In the genomic region with DNA sequence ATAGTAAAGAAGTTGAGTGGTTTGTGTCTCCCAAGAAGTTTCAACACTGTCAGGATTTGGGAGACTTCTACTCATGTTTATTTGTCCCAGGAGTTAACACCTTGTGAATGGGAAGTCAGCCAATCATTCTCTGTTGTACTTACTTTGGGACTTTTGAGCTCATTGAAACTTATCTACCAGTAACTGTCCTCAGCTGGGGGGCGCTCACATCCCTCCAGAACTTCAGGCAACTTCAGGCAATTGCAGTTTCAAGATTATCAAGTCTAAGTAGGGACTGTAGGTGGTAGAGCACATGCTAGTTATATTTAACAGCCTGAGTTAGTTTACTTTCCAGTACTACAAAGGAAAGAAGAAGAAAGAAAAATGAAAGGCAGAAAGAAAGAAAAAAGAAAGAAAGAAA, we compare ENCODE assay signal across 20 mouse cellular contexts. TPM values are rescaled to one million over a fixed set of nuclear protein-coding genes. Genes with fewer than 3 reads are reported as not detected.
DNase-seq lines count a peak whose midpoint lies in the region; TF ChIP-seq lines count a peak whose summit lies in the region.
"Had no signal": no experiment of that assay in that cellular context is flagged by ENCODE, and none has a peak within 500 bp of the region (broad histone marks: within the 10 kb centered on the region; RNA-seq: fewer than 3 reads in every experiment).

No protein-coding gene starts in this region.

- H3K79me2 ChIP-seq in CH12.LX (replicated peaks; ENCODE audit: control insufficient read depth, extremely low read depth, insufficient read depth, poor library complexity, severe bottlenecking), result peaks cover 13% of the 10 kb centered on the region; the same call in 1 of the 2 replicates
- no peaks in the 10 kb centered on the region for H3K79me2 ChIP-seq in heart, adult 2 months (replicated peaks; ENCODE audit: control insufficient read depth, insufficient read depth, low read length)

- no peak overlapping the region for H3K4me2 ChIP-seq in CH12.LX (ENCODE audit: insufficient read depth, low read depth, poor library complexity, severe bottlenecking)
- H3K4me2 ChIP-seq: forebrain, embryonic 13.5 days; hindbrain, embryonic 12.5 days had no signal

- H3K4me1 ChIP-seq in CH12.LX (ENCODE audit: control insufficient read depth in 1 of 2, insufficient read depth in 2 of 2), result peaks cover 3 to 51% of the 10 kb centered on the region in 2 experiments; a peak in 3 of 4 replicates
- no peaks in the 10 kb centered on the region for H3K4me1 ChIP-seq in heart, adult 2 months (ENCODE audit: control insufficient read depth, insufficient read depth, low read length)
- H3K4me1 ChIP-seq: embryonic facial prominence, embryonic 10.5 days; forebrain, embryonic 13.5 days; heart, embryonic 10.5 days; hindbrain, embryonic 12.5 days had no signal

- H3K27me3 ChIP-seq in CH12.LX (replicated peaks), result no peaks in the 10 kb centered on the region
- no peaks in the 10 kb centered on the region for H3K27me3 ChIP-seq in heart, adult 2 months (ENCODE audit: control insufficient read depth, insufficient read depth, low read length)

- H3K27ac ChIP-seq in layer of hippocampus, adult 2 months, result no peak overlapping the region
- H3K27ac ChIP-seq in CH12.LX (ENCODE audit: insufficient read depth, low read depth), result no peak overlapping the region
- H3K27ac ChIP-seq in heart, adult 2 months, result no peak overlapping the region
- H3K27ac ChIP-seq: embryonic facial prominence, embryonic 10.5 days; forebrain, embryonic 13.5 days; heart, embryonic 10.5 days; hindbrain, embryonic 12.5 days had no signal

- H3K9ac ChIP-seq in CH12.LX (ENCODE audit: insufficient read depth, low read depth), result no peak overlapping the region
- no peak overlapping the region for H3K9ac ChIP-seq in heart, adult 2 months (ENCODE audit: low read depth, low read length)
- H3K9ac ChIP-seq: forebrain, embryonic 13.5 days; forebrain, postnatal 0 days; hindbrain, embryonic 12.5 days had no signal

- H3K9me3 ChIP-seq in CH12.LX (replicated peaks; ENCODE audit: low read length), result no peaks in the 10 kb centered on the region
- H3K9me3 ChIP-seq: embryonic facial prominence, embryonic 10.5 days; forebrain, embryonic 13.5 days; heart, embryonic 10.5 days; hindbrain, embryonic 12.5 days had no signal

- TF ChIP-seq POLR2A in CH12.LX (IDR thresholded peaks at IDR 0.05; ENCODE audit: low read depth, low read length), result no peak
- no peak for TF ChIP-seq POLR2A in heart, adult 2 months (IDR thresholded peaks at IDR 0.05; ENCODE audit: insufficient read depth, low read depth, low read length)

- WGBS in heart, adult 2 months, result 71% methylated on average over 1 of the region's 1 CpGs

- peak; percentile 59 for TF ChIP-seq RAD21 in CH12.LX (IDR thresholded peaks at IDR 0.05; ENCODE audit: low read depth, low read length)

- H3K36me3 ChIP-seq in CH12.LX (replicated peaks in 1 of 2; ENCODE audit: control insufficient read depth in 1 of 2, insufficient read depth in 1 of 2, low read length in 1 of 2), result peaks cover 0 to 17% of the 10 kb centered on the region in 2 experiments
- H3K36me3 ChIP-seq in heart, adult 2 months (ENCODE audit: control insufficient read depth, insufficient read depth, low read length), result no peaks in the 10 kb centered on the region
- H3K36me3 ChIP-seq: embryonic facial prominence, embryonic 10.5 days; heart, embryonic 10.5 days; hindbrain, embryonic 12.5 days had no signal

- peak; percentile 20; the same call in 1 of the 2 replicates for TF ChIP-seq CTCF in layer of hippocampus, adult 2 months (conservative IDR thresholded peaks at IDR 0.05)
- TF ChIP-seq CTCF in CH12.LX (conservative IDR thresholded peaks at IDR 0.05 in 1 of 2, IDR thresholded peaks at IDR 0.05 in 1 of 2; ENCODE audit: low read depth in 2 of 2, low read length in 2 of 2), result peak in 1 of 2 experiments; percentile 70; a peak in 2 of 4 replicates
- no peak for TF ChIP-seq CTCF in heart, adult 2 months (IDR thresholded peaks at IDR 0.05)

- no peak for TF ChIP-seq EP300 in CH12.LX (IDR thresholded peaks at IDR 0.05; ENCODE audit: low read length)
- TF ChIP-seq EP300 in heart, adult 2 months (IDR thresholded peaks at IDR 0.05; ENCODE audit: insufficient read depth, low read depth, low read length), result no peak

- dilution Hi-C loops in CH12.LX (cut with MboI; ENCODE audit: extremely low pct_ligation_motif_present, extremely low pct_unique_long_range_greater_than_20kb, low sequenced_read_pairs), result no loop called here

- no peak for DNase-seq in layer of hippocampus, adult 2 months (ENCODE audit: low spot score in 2 of 2)
- no peak for DNase-seq in layer of hippocampus, adult 11-12 months (ENCODE audit: low spot score)
- DNase-seq in CH12.LX (ENCODE audit: extremely low read depth) (no peak), MN1 (ENCODE audit: low spot score) (no peak)
- DNase-seq in thymus, postnatal 14 days, result peak; percentile 59
- no peak for DNase-seq in heart, adult 8-10 months (ENCODE audit: low spot score)
- DNase-seq in heart, adult 2 months, result no peak
- DNase-seq: adrenal gland, adult 8-10 months; adrenal gland, postnatal 36 days; cerebellum, adult 2 months; cerebellum, postnatal 10 days; forebrain, postnatal 0 days; gastrocnemius, postnatal 14 days; heart, postnatal 10 days; heart, postnatal 4 days had no signal

- H3K4me3 ChIP-seq in layer of hippocampus, adult 2 months, result no peak overlapping the region
- H3K4me3 ChIP-seq in CH12.LX (replicated peaks in 1 of 3; ENCODE audit: low read depth in 2 of 3, low read length in 2 of 3, poor library complexity in 1 of 3), result no peak overlapping the region
- H3K4me3 ChIP-seq in heart, adult 2 months, result no peak overlapping the region
- H3K4me3 ChIP-seq: embryonic facial prominence, embryonic 10.5 days; forebrain, embryonic 13.5 days; heart, embryonic 10.5 days; hindbrain, embryonic 12.5 days had no signal

- in situ Hi-C loops in CH12.LX (cut with MboI; ENCODE audit: low pct_ligation_motif_present, low pct_unique_long_range_greater_than_20kb, low sequenced_read_pairs), result no loop called here

- intact Hi-C loops in heart, adult 2 months (cut with DNase I), result no loop called here

TF ChIP-seq in CH12.LX, 34 proteins besides CTCF, POLR2A, EP300 and RAD21:
- TF ChIP-seq ZMIZ1 (IDR thresholded peaks at IDR 0.05; ENCODE audit: low read depth, low read length) (no peak), SMC3 (IDR thresholded peaks at IDR 0.05; ENCODE audit: low read depth, low read length) (peak; percentile 57), MYC (IDR thresholded peaks at IDR 0.05; ENCODE audit: low read depth, low read length) (0 out of 2 replicates have a peak, but pooled peaks have one; percentile 25)

RNA-seq across cellular contexts. Expression of gene Tlr7, which starts 6.6 kb away (rescaled TPM):
- 1 to 10 TPM; 2.5 to 2.7 TPM for total RNA-seq in layer of hippocampus, adult 2 months (2021)
- total RNA-seq in CH12.LX (2012; rRNA removed), result 10.2 and 12.6 TPM in 2 replicates
- 27.9 and 28.5 TPM in 2 replicates for total RNA-seq in CH12.LX (2014; rRNA removed)
- polyA plus RNA-seq in CH12.LX (2012; ENCODE audit: insufficient read length, low read depth), result 30.8 and 34.2 TPM in 2 replicates
- 1 to 10 TPM; 1.4 to 3.8 (median 1.5) TPM for total RNA-seq in heart, adult 8-10 months (2022)
- 1 to 10 TPM; 1.7 to 2.5 TPM for total RNA-seq in heart, adult 2 months (2021)
- polyA plus RNA-seq in heart, adult 2 months (2012; rRNA removed), result 0.57 and 0.91 TPM in 2 replicates
- total RNA-seq: MEL had no signal

RNA-seq across cellular contexts. Expression of gene Prps2, which starts 58.8 kb away (rescaled TPM):
- total RNA-seq in layer of hippocampus, adult 2 months (2021), result 10 to 100 TPM; 22.4 to 24.7 TPM
- total RNA-seq in CH12.LX (2012; rRNA removed) (43.9 and 44.5 TPM in 2 replicates), CH12.LX (2014; rRNA removed) (73.1 and 74.8 TPM in 2 replicates)
- polyA plus RNA-seq in CH12.LX (2012; ENCODE audit: insufficient read length, low read depth), result 74.3 and 77.5 TPM in 2 replicates
- 10 to 100 TPM; 12.7 to 26.7 (median 16.8) TPM for total RNA-seq in heart, adult 8-10 months (2022)
- total RNA-seq in heart, adult 2 months (2021), result 10 to 100 TPM; 12.5 to 13.6 TPM
- 4.6 and 7.1 TPM in 2 replicates for polyA plus RNA-seq in heart, adult 2 months (2012; rRNA removed)
- total RNA-seq: MEL had no signal

RNA-seq across cellular contexts. Expression of gene Tlr8, which starts 59.6 kb away (rescaled TPM):
- total RNA-seq in layer of hippocampus, adult 2 months (2021), result under 1 TPM; 0.15 to 0.33 TPM
- total RNA-seq in CH12.LX (2012; rRNA removed) (not detected in 2 replicates), CH12.LX (2014; rRNA removed) (not detected in 2 replicates)
- polyA plus RNA-seq in CH12.LX (2012; ENCODE audit: insufficient read length, low read depth), result not detected in 2 replicates
- 1 to 10 TPM in 2 of 4 experiments, under 1 TPM in 2; 0.87 to 2.7 (median 1.3) TPM for total RNA-seq in heart, adult 8-10 months (2022)
- total RNA-seq in heart, adult 2 months (2021), result 1 to 10 TPM; 1.3 to 1.9 TPM
- polyA plus RNA-seq in heart, adult 2 months (2012; rRNA removed), result 0.59 and 1.2 TPM in 2 replicates
- total RNA-seq: MEL had no signal
- polyA plus RNA-seq: cerebellum, adult 2 months; forebrain, postnatal 0 days had no signal
